Mouse (Mus musculus): ENCODE results near the gene Gm11237. TPM values are rescaled to one million over a fixed set of nuclear protein-coding genes. Genes with fewer than 3 reads are reported as not detected.
"Not testable (repeated sequence)": the region's sequence is repeated elsewhere in the genome, so short reads cannot be mapped to it uniquely, and the experiment has no call there.

Gene Gm11237
- not detected in 2 replicates for polyA plus RNA-seq (2016; fragmentation: Nextera tagmentation; extraction: Ambion mirVana)

GRCm38 (mm10) chr4:73622684-73623083 lies at the start of gene Gm11237:
Gm11237 (plus strand) TSS chr4:73622984.
- not testable (repeated sequence) for H3K4me1 ChIP-seq; H3K27me3 ChIP-seq (ENCODE audit: insufficient read depth, poor library complexity, severe bottlenecking); H3K27ac ChIP-seq; H3K9me3 ChIP-seq; H3K36me3 ChIP-seq; DNase-seq (ENCODE audit: low spot score); H3K4me3 ChIP-seq
- no CpG with 5 or more reads among the region's 3 CpGs for WGBS

- H3K36me3 ChIP-seq: no peaks in the 10 kb centered on the region
- DNase-seq (ENCODE audit: low spot score): no peak
- H3K27ac ChIP-seq: no peak overlapping the region
- no peaks in the 10 kb centered on the region for H3K4me1 ChIP-seq
- no peaks in the 10 kb centered on the region for H3K27me3 ChIP-seq (ENCODE audit: insufficient read depth, poor library complexity, severe bottlenecking)
- 11% methylated on average over 3 of the region's 3 CpGs for WGBS
- no peak overlapping the region for H3K4me3 ChIP-seq
- H3K9me3 ChIP-seq: no peaks in the 10 kb centered on the region
Observed at GRCm38 (mm10) chr4:73599248-73599647, 23.5 kb upstream of the Gm11237 start.

DNA sequence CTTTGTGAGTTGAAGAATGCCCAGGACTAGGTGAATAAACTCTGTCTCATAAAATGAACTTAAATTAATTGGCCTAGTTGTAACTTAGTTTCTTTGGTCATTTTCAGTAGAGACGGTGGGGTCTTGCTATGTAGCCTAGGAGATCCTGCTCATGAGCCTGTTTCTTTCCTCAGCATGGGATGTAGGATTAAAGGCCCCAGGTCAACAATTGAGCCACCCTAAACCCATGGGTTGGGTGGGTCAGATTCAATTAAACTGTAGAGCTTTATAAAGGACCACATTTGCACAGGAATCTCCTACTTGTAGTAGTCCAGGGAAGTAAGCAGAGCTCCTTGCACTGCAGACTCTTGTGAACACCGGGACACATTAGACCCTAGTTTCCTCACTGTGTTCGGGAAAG lies 15.2 kb upstream of the Gm11237 start, which contains the start of gene Gm11238:
Gm11238 (plus strand) TSS at position 301 of the 400 bp plus-strand sequence.
- not testable (repeated sequence) for H3K4me3 ChIP-seq; H3K9me3 ChIP-seq; H3K27me3 ChIP-seq (ENCODE audit: insufficient read depth, poor library complexity, severe bottlenecking); H3K36me3 ChIP-seq; H3K27ac ChIP-seq; H3K4me1 ChIP-seq; DNase-seq (ENCODE audit: low spot score)
- WGBS: no CpG with 5 or more reads among the region's 3 CpGs

DNA sequence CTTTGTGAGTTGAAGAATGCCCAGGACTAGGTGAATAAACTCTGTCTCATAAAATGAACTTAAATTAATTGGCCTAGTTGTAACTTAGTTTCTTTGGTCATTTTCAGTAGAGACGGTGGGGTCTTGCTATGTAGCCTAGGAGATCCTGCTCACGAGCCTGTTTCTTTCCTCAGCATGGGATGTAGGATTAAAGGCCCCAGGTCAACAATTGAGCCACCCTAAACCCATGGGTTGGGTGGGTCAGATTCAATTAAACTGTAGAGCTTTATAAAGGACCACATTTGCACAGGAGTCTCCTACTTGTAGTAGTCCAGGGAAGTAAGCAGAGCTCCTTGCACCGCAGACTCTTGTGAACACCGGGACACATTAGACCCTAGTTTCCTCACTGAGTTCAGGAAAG lies 15.0 kb downstream of the Gm11237 start, which contains the start of gene Gm11236:
Gm11236 (plus strand) TSS at position 301 of the 400 bp plus-strand sequence.
- H3K36me3 ChIP-seq; H3K4me3 ChIP-seq; DNase-seq (ENCODE audit: low spot score); H3K27me3 ChIP-seq (ENCODE audit: insufficient read depth, poor library complexity, severe bottlenecking); H3K4me1 ChIP-seq; H3K9me3 ChIP-seq; H3K27ac ChIP-seq: not testable (repeated sequence)
- WGBS: no CpG with 5 or more reads among the region's 4 CpGs

- not testable (repeated sequence) for H3K4me3 ChIP-seq; H3K27ac ChIP-seq; DNase-seq (ENCODE audit: low spot score); H3K9me3 ChIP-seq; H3K4me1 ChIP-seq; H3K27me3 ChIP-seq (ENCODE audit: insufficient read depth, poor library complexity, severe bottlenecking); H3K36me3 ChIP-seq
- 85% methylated on average over 4 of the region's 4 CpGs for WGBS
Observed at GRCm38 (mm10) chr4:73661864-73662263, 39.1 kb downstream of the Gm11237 start.

DNA sequence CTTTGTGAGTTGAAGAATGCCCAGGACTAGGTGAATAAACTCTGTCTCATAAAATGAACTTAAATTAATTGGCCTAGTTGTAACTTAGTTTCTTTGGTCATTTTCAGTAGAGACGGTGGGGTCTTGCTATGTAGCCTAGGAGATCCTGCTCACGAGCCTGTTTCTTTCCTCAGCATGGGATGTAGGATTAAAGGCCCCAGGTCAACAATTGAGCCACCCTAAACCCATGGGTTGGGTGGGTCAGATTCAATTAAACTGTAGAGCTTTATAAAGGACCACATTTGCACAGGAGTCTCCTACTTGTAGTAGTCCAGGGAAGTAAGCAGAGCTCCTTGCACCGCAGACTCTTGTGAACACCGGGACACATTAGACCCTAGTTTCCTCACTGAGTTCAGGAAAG lies 45.3 kb downstream of the Gm11237 start, which contains the start of gene Gm11239:
Gm11239 (plus strand) TSS at position 301 of the 400 bp plus-strand sequence.
- H3K4me3 ChIP-seq; H3K27ac ChIP-seq; H3K9me3 ChIP-seq; H3K36me3 ChIP-seq; H3K27me3 ChIP-seq (ENCODE audit: insufficient read depth, poor library complexity, severe bottlenecking); DNase-seq (ENCODE audit: low spot score); H3K4me1 ChIP-seq: not testable (repeated sequence)
- no CpG with 5 or more reads among the region's 4 CpGs for WGBS

Other genes starting within 250 kb of the Gm11237 start
- not detected in 2 replicates for gene Gm11487, start 217.9 kb upstream of the Gm11237 start, polyA plus RNA-seq (2016; fragmentation: Nextera tagmentation; extraction: Ambion mirVana)
- not detected in 2 replicates for gene Gm11238, start 15.1 kb upstream of the Gm11237 start, polyA plus RNA-seq (2016; fragmentation: Nextera tagmentation; extraction: Ambion mirVana)
- gene Gm11236, start 15.1 kb downstream of the Gm11237 start, polyA plus RNA-seq (2016; fragmentation: Nextera tagmentation; extraction: Ambion mirVana): not detected in 2 replicates
- not detected in 2 replicates for gene Gm11239, start 45.4 kb downstream of the Gm11237 start, polyA plus RNA-seq (2016; fragmentation: Nextera tagmentation; extraction: Ambion mirVana)
- gene Gm428, start 60.5 kb downstream of the Gm11237 start, polyA plus RNA-seq (2016; fragmentation: Nextera tagmentation; extraction: Ambion mirVana): not detected in 2 replicates
- 0.99 and 1.2 TPM in 2 replicates for gene Rasef, start 168.0 kb downstream of the Gm11237 start, polyA plus RNA-seq (2016; fragmentation: Nextera tagmentation; extraction: Ambion mirVana)

All from heart, embryonic 10.5 days (tissue).